Mouse (Mus musculus) adrenal gland, postnatal 4 days (tissue): Measurements from ENCODE around the gene Eml1. TPM values are rescaled to one million over a fixed set of nuclear protein-coding genes. Genes with fewer than 3 reads are reported as not detected.

Experiments used
- DNase-seq, 2 experiments: peaks; one replicate each; pipeline ENCODE4 v3.0.0; 2021 to 2022; ENCODE audit warnings: low spot score in 2 of 2, mixed read lengths in 2 of 2
- total RNA-seq, 2 experiments: library from RNA; stranded (reverse); gene quantifications; 2 replicates each; pipeline ENCODE4 v1.2.3; 2021

The Eml1 gene
- total RNA-seq, 2 experiments from 2014 or later = 33.6 to 34.6 TPM

- no peak for DNase-seq
These were observed 170.3 kb downstream of the Eml1 start for GRCm38 (mm10) chr12:108541088-108541487.

- no peak for DNase-seq
These were observed 175.9 kb downstream of the Eml1 start for GRCm38 (mm10) chr12:108546508-108547153.

- no peak for DNase-seq
These were observed 176.6 kb downstream of the Eml1 start for GRCm38 (mm10) chr12:108547251-108547875.

GRCm38 (mm10) chr12:108551731-108552130 is 181.0 kb downstream of the Eml1 start:
- DNase-seq = no peak

GRCm38 (mm10) chr12:108553079-108553478 is 182.3 kb downstream of the Eml1 start:
- no peak for DNase-seq

GRCm38 (mm10) chr12:108554120-108554841 is 183.5 kb downstream of the Eml1 start, which contains the start of gene Evl:
Evl (plus strand) TSS chr12:108554720.
- peak; percentile 71 to 84 for DNase-seq

GRCm38 (mm10) chr12:108554861-108555556 is 184.3 kb downstream of the Eml1 start:
- peak in 1 of 2 experiments; percentile 12 for DNase-seq

- DNase-seq = no peak
These were observed 187.4 kb downstream of the Eml1 start for GRCm38 (mm10) chr12:108558194-108558593.

GRCm38 (mm10) chr12:108563238-108563637 is 192.5 kb downstream of the Eml1 start:
- no peak for DNase-seq

GRCm38 (mm10) chr12:108564910-108565506 is 194.3 kb downstream of the Eml1 start:
- DNase-seq = no peak

- DNase-seq = no peak
These were observed 208.6 kb downstream of the Eml1 start for GRCm38 (mm10) chr12:108579156-108579871.

- no peak for DNase-seq
These were observed 213.0 kb downstream of the Eml1 start for GRCm38 (mm10) chr12:108583775-108584174.

Other genes starting within 250 kb of the Eml1 start
- 100 to 1,000 TPM; 100 to 103 TPM for gene Setd3, start 191.6 kb upstream of the Eml1 start, total RNA-seq
- gene Ccnk, start 191.4 kb upstream of the Eml1 start, total RNA-seq = 10 to 100 TPM; 43.9 to 45.8 TPM
- gene Ccdc85c, start 95.5 kb upstream of the Eml1 start, total RNA-seq = 10 to 100 TPM; 29.6 to 29.9 TPM
- 1 to 10 TPM; 1.1 to 1.3 TPM for gene Hhipl1, start 64.7 kb upstream of the Eml1 start, total RNA-seq
- 1 to 10 TPM; 4.9 to 7.1 TPM for gene Cyp46a1, start 36.6 kb upstream of the Eml1 start, total RNA-seq
- 100 to 1,000 TPM; 123 to 135 TPM for gene Evl, start 183.8 kb downstream of the Eml1 start, total RNA-seq